Mouse (Mus musculus) spleen, adult 2 months (tissue): Measurements from ENCODE around the gene Rab4a.

Source experiments
- CTCF ChIP-seq: fragments of 200-500 bp; IDR thresholded peaks from 2 replicates; pipeline ENCODE4 v1.5.1; 2011; ENCODE audit warnings: mild to moderate bottlenecking, inconsistent platforms; ENCODE audit not compliant: insufficient read depth, insufficient read length, insufficient replicate concordance; ENCODE audit errors: extremely low read depth
- POLR2A ChIP-seq: fragments of 200-500 bp; IDR thresholded peaks from 2 replicates; pipeline ENCODE4 v1.6.1; 2011; ENCODE audit warnings: low read depth, low read length, inconsistent platforms

GRCm38 (mm10) chr8:123857361-123857760 is 51.6 kb downstream of the Rab4a start:
- no peak for TF ChIP-seq POLR2A
- TF ChIP-seq CTCF: no peak
